Mouse (Mus musculus): Measurements from ENCODE around the gene Pnkd.
"Not testable (repeated sequence)": the region's sequence is repeated elsewhere in the genome, so short reads cannot be mapped to it uniquely, and the experiment has no call there.

Gene Pnkd

DNA sequence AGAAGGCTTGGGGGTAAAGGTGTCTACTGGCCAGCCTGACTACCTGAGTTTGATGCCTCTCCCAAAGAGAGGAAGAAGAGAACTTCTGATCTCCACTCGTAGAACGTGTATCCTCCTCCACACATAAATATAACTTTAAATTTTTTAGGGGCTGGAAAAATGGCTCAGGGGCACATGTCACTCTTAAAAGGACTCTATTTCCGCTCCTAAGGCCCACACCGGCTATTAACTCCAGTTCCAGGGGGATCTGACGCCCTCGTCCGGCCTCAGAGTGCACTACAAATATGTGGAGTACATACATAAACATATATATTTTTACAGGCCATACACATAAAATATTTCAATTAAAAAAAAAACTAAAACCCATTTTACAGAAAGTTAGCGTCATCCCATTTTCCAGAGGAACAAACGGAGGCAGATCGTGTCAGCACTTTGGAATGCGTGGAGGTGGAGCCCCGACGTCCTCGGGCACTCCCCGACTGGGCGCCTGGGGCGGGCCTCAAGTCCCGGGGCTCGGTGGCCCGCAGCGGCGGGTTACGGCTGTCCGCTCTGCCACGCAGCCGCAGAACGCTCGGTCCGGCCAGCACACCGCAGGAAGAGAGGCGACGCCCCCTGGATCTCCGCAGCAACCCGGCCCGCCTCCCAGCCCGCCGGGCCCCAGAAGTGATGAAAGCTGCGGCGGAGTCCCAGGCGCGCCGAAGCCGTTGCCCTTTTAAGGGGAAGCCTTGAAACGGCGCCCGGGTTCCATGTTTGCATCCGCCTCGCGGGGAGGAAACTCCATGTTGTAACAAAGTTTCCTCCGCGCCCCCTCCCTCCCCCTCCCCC, 106.4 kb downstream of the Pnkd start, which contains the start of gene Ctdsp1:
TSS of gene Ctdsp1 (plus strand) at position 586 of the 825 bp plus-strand sequence.
- peak; percentile 96 for DNase-seq

GRCm38 (mm10) chr1:74391844-74392441, 107.2 kb downstream of the Pnkd start:
- peak; percentile 29 for DNase-seq

- DNase-seq = no peak
These were observed 107.8 kb downstream of the Pnkd start for GRCm38 (mm10) chr1:74392446-74392994.

GRCm38 (mm10) chr1:74393010-74393409, 108.3 kb downstream of the Pnkd start:
- no peak for DNase-seq

DNA sequence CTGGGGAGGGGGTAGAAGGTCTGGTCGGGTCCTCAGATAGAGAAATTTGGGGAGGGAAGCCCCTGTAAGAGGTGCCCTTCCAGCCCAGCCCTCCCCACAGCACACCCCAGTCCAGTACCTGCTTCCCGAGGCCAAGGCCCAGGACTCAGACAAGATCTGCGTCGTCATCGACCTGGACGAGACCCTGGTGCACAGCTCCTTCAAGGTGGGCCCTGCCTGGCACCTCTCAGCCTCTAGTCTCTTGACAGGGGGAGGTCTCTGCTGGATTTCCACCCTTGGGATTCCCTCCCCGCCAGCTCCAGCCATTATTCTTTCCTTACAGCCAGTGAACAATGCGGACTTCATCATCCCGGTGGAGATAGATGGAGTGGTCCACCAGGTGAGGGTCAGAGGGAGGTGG, 109.0 kb downstream of the Pnkd start:
- DNase-seq = no peak

GRCm38 (mm10) chr1:74394311-74394710, 109.6 kb downstream of the Pnkd start:
- no peak for DNase-seq

- no peak for DNase-seq
These were observed 110.1 kb downstream of the Pnkd start for GRCm38 (mm10) chr1:74394858-74395257.

DNA sequence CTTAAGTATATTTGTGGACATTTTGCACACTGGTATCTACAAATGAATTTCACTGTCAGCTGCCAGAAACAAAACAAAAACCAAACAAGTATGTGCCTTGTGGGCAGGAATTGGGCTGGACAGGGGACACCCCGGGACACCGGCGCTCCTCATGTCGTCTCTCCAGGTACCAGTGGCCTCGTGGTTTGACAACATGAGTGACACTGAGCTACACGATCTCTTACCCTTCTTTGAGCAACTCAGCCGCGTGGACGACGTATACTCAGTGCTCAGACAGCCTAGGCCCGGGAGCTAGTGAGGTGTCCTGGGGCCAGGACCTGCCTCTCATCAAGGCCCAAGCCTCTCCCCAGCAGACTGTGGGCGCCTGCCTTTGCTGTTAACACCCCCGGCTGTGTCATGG, 110.6 kb downstream of the Pnkd start:
- DNase-seq = no peak

DNA sequence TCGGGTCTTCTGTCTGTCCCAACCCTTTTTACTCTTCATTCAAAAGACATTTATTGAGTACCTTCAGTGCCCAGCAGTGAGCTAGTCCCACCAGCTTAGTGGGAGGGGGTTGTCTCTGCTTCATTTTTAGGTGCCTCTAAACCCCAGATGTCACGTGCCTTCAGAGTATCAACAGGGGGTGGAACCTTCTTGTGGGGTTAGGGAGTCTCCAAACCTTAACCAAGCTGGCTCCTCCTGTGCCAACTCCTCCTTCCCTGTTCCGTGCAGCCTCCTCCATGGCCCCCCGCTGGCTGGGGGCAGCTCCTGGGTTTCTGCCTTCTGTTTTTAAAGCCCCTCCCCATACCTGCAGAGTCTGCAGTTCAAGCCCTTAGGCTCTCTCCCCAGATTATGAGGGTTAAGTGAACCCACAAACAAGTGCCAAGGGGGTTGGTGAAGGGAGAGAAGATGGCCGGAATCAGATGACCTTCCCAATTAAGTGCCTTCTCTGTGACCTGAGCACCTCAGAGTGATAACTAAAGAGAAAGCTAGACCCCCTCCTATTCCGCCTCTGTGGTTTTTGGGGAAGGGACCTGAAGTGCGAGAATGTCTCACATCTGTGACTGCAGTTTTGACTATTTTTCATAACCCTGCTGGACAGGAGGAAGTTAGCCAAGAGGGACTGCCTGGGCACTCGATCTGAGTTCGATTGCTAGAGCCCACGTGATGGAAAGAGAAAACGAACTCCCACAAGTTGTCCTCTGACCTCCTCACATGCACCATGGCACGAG, 111.9 kb downstream of the Pnkd start:
- DNase-seq = not testable (repeated sequence)

GRCm38 (mm10) chr1:74397268-74397918, 112.7 kb downstream of the Pnkd start:
- peak; percentile 80 for DNase-seq

DNA sequence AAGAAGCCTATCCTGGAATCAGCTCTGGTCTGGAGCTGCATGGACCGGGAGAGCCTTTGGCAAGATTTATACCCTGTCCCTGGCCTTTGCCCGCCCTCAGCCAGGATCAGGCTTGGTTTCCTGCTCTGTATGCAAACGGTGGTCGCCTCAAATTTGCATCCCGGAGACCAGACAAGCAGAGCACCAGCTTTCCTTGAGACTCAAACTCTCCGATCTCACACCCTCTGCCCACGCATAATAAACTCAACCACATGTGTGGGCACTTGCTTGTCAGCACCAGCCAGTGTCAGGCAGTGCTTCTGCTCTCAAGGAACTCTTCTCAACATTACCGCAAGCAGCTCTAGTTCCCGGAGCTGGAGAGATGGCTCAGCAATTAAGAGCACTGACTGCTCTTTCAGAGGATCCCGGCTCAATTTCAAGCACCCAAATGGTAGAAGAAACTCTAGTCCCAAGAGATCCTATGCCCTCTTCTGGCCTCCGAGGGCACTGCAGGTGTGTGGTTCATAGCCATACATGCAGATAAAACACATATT, 113.3 kb downstream of the Pnkd start:
- peak; percentile 67 for DNase-seq

DNA sequence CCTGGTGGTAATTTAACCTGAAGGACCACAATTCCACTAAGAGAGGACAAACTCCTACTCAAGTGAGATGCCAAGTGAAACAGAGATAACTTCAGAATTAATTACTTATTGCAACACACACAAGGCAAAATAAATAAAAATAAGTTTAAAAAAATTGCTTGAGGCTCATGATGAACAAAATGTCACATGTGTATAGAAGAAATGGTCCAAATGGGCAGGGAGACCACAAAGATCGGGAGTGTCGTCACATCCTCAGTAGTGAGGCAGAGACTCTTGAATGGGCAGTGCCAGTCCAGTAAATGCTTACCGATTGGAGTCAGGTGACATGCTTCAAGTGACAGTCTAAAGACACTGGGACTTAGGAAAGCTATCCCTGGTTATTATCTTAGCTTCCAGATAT, 115.8 kb downstream of the Pnkd start:
- no peak for DNase-seq

DNA sequence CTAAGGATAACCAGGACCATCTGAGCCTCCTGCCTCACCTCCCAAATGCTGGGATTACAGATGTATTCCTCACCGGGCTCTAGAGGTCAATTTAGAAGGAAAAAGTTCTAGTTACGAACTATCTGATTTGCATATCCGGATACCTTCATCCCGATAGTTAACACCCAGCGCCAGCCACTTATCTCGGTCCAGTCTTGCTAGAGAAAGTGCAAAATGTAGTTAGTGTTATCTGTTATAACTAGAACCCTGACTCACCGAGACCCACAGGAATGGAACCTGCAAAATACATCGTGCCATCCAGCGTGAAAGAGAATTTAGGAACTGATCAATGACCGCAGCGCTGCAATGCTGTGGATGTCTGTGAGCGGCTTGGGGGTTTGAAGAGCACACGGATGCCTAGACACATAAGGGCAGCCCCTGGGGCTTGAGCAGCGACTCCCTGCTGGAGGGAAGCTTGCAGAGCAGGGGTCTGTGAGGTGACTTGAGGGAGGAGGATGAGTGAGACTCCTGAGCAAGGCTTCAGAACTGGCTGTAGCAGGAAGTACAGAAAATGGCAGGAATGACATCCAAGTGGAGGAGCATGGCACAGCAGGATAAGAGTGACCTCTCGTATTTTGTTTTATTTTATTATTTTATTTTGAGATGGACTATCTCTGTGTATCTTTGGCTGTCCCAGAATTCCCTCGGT, 116.4 kb downstream of the Pnkd start:
- no peak for DNase-seq

All from right cerebral cortex, postnatal 4 days (tissue).